Mouse (Mus musculus) CD8-positive naive resting alpha-beta T cell, adult 2 months (primary cell): ENCODE measurements around the gene Tinf2.

ENCODE experiments used
- DNase-seq, 2 experiments: peaks; one replicate each; pipeline ENCODE4 v3.0.0; 2022; ENCODE audit warnings: low read depth in 2 of 2, low spot score in 2 of 2

Gene Tinf2

GRCm38 (mm10) chr14:55681160-55682117, at the start of gene Tinf2:
Gene Tinf2 (minus strand): TSS chr14:55681820.
- DNase-seq: peak; percentile 93 to 94

GRCm38 (mm10) chr14:55730531-55731032, 49.0 kb upstream of the Tinf2 start:
- DNase-seq: no peak

- DNase-seq: no peak
Observed at GRCm38 (mm10) chr14:55730116-55730515, 48.5 kb upstream of the Tinf2 start.

GRCm38 (mm10) chr14:55727889-55728685, 46.5 kb upstream of the Tinf2 start:
- no peak for DNase-seq

- no peak for DNase-seq
Observed at GRCm38 (mm10) chr14:55726261-55726660, 44.6 kb upstream of the Tinf2 start.

GRCm38 (mm10) chr14:55724411-55724871, 42.8 kb upstream of the Tinf2 start:
- DNase-seq: peak; percentile 74 to 79

GRCm38 (mm10) chr14:55723433-55723832, 41.8 kb upstream of the Tinf2 start:
- DNase-seq: no peak

GRCm38 (mm10) chr14:55722438-55722945, 40.9 kb upstream of the Tinf2 start:
- no peak for DNase-seq

- DNase-seq: peak; percentile 90 to 93
Observed at GRCm38 (mm10) chr14:55721700-55722437, 40.2 kb upstream of the Tinf2 start, which contains the start of gene Rabggta. Gene Rabggta (minus strand): TSS chr14:55722263.

GRCm38 (mm10) chr14:55721076-55721475, 39.5 kb upstream of the Tinf2 start:
- DNase-seq: no peak

- no peak for DNase-seq
Observed at GRCm38 (mm10) chr14:55720666-55721065, 39.0 kb upstream of the Tinf2 start.

- no peak for DNase-seq
Observed at GRCm38 (mm10) chr14:55719737-55720136, 38.1 kb upstream of the Tinf2 start.

- DNase-seq: no peak
Observed at GRCm38 (mm10) chr14:55716884-55717283, 35.3 kb upstream of the Tinf2 start.

GRCm38 (mm10) chr14:55716271-55716670, 34.7 kb upstream of the Tinf2 start:
- DNase-seq: no peak

- no peak for DNase-seq
Observed at GRCm38 (mm10) chr14:55714893-55715292, 33.3 kb upstream of the Tinf2 start.

GRCm38 (mm10) chr14:55713729-55714122, 32.1 kb upstream of the Tinf2 start, which contains the start of gene Tgm1:
Gene Tgm1 (minus strand): TSS chr14:55713926.
- DNase-seq: no peak

- DNase-seq: no peak
Observed at GRCm38 (mm10) chr14:55713007-55713728, 31.5 kb upstream of the Tinf2 start.

GRCm38 (mm10) chr14:55711786-55712185, 30.2 kb upstream of the Tinf2 start:
- no peak for DNase-seq

- no peak for DNase-seq
Observed at GRCm38 (mm10) chr14:55709509-55709908, 27.9 kb upstream of the Tinf2 start.

GRCm38 (mm10) chr14:55707397-55707796, 25.8 kb upstream of the Tinf2 start:
- DNase-seq: no peak
